Mouse (Mus musculus): ENCODE measurements around the gene Gtpbp2.

Gene Gtpbp2

DNA sequence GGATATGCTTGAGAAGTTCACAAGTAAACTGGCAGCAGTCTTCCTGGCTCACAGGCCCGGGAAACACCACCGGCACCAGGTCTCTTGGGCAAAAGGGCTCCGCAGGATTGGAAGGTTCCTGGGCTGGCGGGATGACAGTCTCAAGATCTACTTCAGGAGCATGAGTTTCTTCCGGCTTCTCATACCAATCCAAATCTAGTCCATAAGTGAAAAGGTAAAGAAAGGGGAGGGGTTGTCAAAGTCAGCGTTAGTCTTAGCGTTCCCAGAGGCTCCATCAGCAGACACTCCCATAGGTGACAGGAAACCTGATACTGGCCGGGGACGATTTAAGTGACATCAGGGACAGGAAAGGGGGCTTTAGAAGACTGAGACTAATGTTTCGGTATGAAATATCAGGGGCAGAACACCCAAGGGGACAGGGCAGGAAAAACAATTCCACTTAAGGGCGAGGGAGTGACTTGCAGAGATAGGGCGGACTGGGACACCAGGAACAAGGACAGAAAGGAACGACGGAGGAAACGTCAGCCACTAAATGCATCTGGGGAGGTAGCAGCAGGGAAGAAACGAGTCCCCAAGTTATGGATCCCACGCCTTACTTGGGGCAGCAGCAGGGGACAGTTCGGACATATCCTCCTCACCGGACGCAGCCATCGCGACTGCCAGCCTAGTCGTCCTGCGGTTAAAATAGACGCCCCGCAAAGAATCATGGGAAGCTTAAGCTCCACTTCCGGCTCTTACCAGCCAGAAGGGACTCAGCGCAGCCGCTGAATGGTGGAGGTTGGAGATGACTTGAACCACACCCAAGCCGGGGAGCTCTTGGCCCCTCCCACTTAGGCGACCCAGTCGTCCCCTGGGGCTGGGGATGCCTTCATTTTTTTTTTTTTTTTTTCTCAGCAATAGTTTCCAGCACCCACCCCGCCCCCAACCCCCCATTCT, 7.7 kb upstream of the Gtpbp2 start, which contains the start of gene Mad2l1bp:
TSS of gene Mad2l1bp (minus strand) at position 707 of the 936 bp plus-strand sequence.
- DNase-seq (ENCODE audit: low spot score), result peak; percentile 89

DNA sequence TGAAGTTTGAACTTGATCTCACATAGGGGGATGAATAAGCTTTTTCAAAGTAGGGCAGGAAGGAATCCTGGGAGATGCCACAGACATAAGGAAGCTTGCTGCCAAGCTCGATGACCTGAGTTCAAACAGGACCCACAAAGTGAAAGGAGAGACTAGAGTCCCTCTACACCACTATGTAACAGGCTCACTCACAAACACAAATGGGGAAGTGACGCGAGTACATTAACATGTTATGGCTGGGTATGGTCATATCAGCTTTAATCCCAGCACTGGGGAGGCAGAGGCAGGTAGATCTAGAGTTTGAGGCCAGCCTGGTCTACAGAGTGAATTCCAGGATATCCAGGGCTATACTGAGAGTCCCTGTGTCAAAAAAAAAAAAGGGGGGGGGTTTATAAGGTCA, 6.5 kb upstream of the Gtpbp2 start:
- no peak for DNase-seq (ENCODE audit: low spot score)

DNA sequence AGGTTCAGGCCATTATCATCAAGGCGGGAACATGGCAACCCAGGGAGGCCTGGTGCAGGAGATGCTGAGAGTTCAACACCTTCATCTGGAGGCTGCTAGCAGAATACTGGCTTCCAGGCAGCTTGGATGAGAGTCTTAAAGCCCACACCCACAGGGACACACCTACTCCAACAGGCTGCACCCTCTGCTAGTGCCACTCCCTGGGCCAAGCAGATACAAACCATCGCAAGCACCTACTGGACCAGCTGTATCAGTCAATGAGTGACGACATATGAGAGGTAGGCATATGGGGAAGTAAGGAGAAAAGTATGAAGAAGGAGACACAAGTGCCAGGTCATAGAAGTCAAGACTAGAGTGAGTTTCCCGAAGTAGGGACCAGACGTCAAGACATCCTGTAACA, 4.2 kb upstream of the Gtpbp2 start:
- no peak for DNase-seq (ENCODE audit: low spot score)

DNA sequence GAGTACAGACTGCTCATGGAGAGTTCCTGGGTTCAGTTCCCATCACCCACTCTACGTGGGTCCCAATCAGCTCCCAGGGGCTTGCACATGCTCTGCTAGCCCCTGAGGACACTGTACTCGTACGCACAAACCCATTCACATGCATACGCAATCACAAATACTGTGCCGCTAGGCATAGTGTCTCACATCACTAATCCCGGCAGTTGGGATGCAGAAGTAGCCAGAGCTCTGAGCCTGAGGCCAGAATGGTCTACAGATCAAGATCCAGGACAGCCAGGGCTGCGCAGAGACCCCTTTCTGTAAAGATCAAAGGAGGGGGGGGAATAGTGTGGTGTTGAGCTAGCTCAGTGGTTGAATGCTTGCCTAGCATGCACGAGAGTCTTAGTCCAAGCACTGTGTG, 3.7 kb upstream of the Gtpbp2 start:
- no peak for DNase-seq (ENCODE audit: low spot score)

DNA sequence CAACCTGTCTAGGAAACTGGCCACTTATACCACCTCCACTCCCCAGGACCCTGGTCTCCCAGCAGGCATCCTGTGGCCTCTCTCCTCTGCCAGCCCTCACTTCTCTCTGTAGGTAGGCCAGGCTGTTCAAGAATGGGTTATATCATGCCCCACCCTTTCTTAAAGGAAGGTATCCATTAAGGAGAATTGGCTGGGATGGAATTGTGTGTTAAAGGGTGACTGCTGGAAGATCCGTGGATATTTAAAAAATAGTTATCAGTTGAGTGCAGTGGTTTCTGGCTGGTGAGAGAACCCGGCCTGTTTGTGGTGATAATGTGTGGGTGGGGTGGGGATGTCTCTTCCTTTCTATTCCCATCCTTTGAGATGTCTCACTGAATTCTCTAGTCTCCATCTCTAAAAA, 1.6 kb upstream of the Gtpbp2 start:
- DNase-seq (ENCODE audit: low spot score), result no peak

DNA sequence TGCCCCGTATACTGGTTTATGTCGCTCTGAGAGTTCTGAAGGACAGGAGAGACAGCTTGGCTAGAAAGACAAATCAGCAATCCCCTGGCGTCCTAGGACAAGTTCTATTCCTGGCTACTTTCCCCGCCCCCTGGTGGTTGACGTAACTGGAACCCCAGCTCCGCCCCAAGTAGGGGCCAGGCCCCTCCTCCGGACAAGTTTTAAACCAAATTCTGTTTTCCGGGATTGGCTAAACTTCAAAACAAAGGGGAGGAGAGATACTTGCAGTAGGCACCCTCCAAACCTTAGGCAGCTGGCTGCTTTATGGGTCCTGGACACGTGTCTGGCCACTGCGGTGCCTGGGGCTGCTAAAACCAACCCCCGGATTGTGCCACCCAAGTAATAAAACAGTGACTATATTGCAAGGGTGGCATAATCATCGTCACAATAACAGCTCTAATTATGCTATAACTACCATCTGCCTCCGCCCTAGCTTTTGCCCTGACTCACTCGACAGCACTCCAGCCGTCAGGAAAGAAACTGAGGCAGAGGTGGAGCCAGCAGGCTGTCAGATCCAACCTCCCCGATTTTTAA, 656 bp upstream of the Gtpbp2 start:
- DNase-seq (ENCODE audit: low spot score), result peak; percentile 92

DNA sequence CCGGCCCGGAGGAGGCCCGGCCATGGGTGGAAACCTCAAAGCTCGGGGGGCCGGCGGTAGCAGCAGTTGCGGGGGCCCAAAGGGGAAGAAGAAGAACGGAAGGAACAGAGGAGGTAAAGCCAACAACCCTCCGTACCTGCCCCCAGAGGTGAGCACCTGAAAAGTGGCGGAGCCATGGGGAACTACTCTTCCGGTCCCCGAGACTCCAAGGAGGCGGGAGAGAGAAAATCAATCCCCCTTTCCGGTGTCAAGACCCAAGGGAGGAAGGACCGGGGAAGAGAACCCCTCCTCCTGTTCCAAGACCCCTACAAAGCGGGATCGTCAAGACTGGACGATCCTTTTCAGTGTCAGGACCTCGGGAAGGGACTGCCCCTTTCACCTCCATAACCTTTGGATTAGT, 347 bp downstream of the Gtpbp2 start:
- no peak for DNase-seq (ENCODE audit: low spot score)

DNA sequence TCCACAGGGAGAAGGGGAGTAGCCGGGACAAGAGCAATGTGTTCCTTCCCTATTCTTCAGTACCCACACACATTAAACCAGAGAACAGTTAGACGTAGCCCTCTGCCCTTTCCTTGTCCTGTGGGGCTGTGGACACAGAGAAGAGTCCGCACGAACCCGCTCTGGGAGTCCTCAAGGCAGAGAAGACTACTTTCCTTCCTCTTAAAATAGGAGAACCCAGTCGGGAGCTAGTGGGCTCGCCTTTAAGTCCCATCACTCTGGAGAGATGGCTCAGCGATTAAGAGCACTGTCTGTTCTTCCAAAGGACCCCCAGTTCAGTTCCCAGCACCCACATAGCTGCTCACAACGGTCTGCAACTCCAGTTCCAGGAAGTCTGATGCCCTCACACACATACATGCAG, 878 bp downstream of the Gtpbp2 start:
- no peak for DNase-seq (ENCODE audit: low spot score)

DNA sequence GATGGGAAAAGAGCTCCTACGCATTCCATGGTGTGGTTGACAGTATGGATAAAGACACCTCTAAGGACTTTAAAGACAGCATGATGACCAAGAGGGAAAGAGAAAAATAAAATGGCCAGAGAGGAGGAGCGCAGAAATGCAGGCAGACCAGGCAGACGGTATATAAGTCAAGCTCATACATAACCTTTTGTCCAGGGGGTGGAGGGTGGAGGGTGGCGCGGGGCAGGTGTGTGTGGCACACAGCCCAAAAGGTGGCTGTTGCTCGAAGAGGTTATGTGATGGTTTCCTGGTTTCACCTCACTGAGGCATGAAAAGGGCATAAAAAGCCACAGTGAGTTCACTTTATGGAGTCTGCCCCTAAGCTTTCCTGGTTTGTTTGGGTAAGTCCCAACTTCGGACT, 1.7 kb downstream of the Gtpbp2 start:
- no peak for DNase-seq (ENCODE audit: low spot score)

DNA sequence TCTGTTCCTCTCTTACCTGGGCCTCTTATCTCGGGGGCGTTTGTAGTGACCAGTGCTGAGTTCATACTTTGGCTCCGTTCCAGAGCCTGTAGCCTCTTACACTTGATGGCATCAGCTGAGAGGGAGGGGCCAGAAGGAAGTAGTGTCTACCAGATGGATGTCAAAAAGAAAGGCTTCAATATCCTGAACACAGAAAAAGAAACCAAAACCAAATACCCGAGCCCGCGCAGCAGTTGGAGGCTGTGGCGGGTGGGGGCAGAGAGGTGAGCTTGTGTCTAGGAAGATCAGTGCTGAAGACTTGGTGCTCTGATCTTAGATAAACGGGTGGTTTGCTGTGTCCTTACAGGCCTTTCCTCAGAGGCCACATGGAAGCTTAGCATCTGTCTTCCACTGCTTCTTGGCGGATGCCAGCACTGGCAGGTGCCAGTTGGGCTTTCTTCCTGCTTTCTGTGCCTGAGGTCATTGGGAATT, 2.2 kb downstream of the Gtpbp2 start:
- DNase-seq (ENCODE audit: low spot score), result no peak

DNA sequence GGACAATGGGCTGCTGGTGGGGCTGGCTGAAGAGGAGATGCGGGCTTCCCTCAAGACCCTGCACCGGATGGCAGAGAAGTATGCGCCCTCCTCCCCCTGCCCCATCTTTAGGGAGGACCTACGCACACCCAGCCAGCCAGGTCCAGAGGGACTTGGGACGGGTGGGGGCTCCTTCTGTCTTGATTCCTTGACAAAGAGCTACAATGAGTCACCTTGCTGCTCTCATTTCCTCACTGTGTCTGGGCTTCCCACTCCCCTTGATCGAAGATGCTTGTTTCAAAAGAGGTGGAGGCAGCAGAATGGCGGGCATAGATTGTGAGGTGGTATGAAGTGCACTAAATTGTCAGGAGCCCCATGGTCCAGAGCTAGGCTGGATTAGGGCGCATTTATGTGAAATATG, 3.5 kb downstream of the Gtpbp2 start:
- no peak for DNase-seq (ENCODE audit: low spot score)

DNA sequence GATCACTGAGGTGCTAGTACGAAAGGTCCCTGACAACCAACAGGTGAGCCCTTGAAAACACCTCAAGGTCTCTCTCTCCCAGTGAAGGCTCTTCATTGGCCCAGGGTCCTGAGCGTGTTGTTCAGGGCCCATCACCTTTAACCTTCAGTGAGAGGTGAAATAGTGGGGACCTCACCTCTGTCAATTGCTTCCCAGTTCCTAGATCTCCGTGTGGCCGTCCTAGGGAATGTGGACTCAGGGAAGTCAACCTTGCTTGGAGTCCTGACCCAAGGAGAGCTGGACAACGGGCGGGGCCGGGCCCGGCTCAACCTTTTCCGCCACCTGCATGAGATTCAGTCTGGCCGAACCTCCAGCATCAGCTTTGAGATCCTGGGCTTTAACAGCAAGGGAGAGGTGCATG, 4.0 kb downstream of the Gtpbp2 start:
- no peak for DNase-seq (ENCODE audit: low spot score)

DNA sequence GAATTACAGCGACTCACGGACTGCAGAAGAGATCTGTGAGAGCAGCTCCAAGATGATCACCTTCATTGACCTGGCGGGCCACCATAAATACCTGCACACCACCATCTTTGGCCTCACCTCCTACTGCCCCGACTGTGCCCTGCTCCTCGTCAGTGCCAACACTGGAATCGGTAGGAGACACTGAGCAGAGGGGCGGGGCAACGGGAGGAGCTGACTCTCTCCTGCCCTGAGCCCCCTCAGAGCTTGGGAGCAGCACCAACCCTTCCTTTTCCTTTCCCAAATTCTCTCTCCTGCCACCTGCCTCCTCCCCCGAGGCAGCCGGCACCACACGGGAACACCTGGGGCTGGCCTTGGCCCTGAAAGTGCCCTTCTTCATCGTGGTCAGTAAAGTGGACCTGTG, 4.6 kb downstream of the Gtpbp2 start:
- no peak for DNase-seq (ENCODE audit: low spot score)

DNA sequence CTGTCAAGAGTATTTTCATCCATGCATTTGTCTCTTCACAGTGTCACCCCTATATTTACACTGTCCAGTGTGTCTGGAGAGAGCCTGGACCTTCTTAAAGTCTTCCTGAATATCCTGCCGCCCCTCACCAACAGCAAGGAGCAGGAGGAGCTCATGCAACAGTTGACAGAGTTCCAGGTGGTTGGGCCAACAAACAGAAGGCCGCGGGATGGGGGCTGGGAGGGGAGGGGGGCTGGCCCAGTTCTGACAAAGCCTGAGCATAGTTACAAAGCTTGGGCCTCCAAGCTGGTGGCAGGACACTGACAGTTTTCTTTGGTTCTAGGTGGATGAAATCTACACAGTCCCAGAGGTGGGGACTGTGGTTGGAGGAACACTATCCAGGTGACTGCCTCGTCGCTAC, 5.4 kb downstream of the Gtpbp2 start:
- no peak for DNase-seq (ENCODE audit: low spot score)

DNA sequence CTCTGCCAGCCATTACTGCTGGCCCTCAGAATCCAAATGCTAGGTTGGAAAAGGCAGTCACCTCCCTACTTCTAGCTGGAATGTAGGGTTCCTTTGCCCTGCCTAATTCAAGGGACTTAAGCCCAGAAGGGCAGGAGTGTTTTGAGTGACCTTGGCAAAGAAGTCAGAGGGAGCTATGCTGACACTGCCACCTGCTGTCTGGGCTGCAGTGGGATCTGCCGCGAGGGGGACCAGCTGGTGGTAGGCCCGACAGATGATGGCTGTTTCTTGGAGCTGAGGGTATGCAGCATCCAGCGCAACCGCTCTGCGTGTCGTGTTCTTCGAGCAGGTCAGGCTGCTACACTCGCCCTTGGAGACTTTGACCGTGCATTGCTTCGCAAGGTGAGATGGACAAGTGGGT, 6.2 kb downstream of the Gtpbp2 start:
- DNase-seq (ENCODE audit: low spot score), result no peak

DNA sequence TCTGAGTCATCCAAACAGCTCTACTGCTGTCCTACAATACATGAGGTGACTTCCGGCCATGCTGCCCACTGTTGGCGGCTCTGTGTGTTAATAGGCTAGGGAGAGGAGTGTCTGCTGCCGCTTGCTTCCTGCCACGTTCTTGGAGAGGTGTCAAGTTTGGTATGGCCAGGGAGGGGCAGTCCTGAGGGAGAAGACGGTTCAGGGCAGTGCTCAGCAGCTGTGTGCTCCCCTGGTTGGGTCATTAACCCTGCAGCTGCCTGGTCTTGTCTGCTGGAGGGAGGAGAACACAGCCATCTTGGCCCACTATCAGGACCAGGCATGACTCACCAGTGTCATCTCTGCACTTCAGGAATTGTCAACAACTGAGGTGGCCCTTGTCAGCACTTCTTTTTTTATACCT, 7.5 kb downstream of the Gtpbp2 start:
- DNase-seq (ENCODE audit: low spot score), result no peak

DNA sequence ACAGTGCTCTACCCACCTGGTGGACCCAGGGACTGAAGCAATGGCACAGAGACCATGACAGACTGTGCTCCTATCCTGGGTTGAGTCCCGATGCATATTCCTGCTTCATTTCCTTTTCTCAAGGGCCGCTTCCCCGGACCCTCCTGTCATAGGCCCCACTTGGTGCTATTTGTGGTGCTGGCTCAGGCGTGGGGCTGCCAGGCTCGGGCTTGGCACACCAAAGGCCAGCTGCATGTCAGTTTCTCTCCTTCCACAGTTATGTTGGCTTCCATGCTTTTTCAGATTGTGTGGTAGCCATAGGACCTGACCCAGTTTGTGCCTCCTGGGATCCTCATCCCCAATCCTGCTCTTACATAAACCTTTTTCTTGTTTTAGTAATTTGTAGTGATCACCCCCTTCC, 7.9 kb downstream of the Gtpbp2 start:
- no peak for DNase-seq (ENCODE audit: low spot score)

DNA sequence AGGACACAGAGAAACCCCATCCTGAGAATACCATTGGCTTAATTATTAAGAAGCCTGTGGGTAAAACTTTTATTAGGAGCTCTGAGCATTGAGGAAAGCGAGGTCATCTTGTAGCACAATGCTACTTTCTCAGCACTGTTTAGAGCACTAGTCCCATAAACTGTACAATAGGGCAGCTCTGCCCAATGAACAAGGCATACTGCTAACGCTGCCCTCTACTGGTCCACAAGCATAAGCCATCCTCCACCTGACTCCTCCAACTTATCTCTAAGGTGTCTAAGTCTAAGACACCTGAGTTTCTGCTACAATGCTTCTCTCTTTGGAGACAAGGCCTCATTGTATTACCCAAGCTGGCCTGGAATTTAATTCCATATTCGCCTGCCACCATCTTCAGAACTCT, 9.7 kb downstream of the Gtpbp2 start:
- DNase-seq (ENCODE audit: low spot score), result no peak

DNA sequence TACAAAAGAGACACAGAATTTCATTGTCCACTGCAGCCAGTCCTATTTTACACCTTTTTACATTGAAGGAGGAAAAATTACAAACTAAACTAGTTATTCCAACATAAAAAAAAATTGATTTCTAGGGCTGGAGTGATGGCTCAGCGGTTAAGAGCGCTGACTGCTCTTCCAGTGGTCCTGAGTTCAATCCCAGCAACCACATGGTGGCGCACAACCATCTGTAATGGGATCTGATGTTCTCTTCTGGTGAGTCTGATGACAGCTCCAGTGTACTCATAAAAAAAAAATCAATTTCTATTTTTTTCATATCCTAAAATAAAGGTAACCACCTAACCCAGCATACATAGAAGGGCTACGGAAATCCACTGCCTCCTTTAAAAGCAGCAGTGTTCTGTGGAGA, 21.4 kb downstream of the Gtpbp2 start:
- DNase-seq (ENCODE audit: low spot score), result no peak

DNA sequence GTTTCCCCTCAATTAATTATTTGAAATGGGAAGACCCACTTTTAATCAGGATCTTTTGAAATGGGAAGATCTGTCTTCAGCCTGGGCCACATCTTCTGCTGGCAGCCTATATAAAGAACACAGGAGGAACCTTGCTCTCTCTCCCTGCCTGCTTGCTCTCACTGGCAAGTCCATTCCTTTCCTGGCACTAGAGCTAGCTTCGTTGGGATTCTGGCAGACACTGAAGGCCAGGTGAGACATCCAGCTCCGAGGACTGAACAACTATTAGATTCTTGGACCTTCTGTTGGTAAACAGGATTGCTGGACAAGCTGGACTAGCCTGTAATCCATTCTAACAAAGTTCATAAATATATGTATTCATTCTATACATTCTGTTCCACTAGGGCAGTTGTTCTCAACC, 28.0 kb downstream of the Gtpbp2 start:
- DNase-seq (ENCODE audit: low spot score), result no peak

DNA sequence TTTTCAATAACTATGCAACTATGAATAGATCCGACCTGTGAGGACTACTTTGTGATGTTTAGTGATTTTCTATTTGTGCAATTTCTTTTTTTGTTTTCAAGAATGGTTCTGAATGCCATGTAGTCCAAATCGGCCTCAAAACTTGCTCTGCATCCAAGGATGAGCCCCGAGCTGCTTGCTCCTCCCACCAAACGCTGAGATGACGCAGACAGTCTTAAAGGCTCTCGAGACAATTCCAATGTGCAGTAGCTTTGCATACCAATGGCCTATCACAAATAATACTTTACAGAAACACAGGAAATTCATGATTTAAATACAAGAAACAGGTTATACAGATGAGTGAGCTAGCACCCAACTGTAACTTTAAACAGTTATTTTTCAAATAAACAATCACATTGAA, 40.3 kb downstream of the Gtpbp2 start:
- DNase-seq (ENCODE audit: low spot score), result no peak

DNA sequence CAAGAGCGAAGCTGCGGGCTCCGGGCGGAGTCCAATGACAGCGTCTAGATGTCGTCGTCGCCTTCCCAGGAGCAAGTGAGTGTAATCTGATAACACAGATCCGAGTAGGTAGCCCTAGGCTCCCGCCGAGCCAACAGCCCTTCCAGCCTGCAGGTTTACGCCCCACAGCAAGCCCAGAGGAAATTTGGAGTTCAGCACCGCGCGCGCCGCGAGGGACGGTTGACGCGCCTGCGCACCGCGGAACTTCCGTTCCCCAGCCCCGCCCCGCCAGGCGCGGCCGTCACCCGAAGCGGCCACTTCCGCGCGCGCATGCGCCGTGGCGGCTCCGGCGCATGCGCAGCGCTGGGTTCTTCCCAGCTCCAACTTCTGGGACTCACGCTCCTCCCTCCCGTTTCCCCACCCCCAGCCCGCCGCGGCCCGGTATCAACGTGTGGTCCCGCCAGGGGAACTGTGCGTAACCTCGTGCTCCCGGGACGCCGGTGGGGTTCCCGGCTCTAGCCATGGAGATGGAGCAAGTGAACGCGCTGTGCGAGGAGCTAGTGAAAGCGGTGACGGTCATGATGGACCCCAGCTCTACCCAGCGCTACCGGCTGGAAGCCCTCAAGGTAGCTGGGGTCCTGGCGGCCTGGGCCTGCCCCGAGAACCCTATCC, 41.7 kb downstream of the Gtpbp2 start, which contains the start of the genes Polh and Xpo5:
TSS of gene Polh (minus strand) at position 225 of the 651 bp plus-strand sequence.
TSS of gene Xpo5 (plus strand) at position 362 of the 651 bp plus-strand sequence.
- DNase-seq (ENCODE audit: low spot score), result peak; percentile 91

DNA sequence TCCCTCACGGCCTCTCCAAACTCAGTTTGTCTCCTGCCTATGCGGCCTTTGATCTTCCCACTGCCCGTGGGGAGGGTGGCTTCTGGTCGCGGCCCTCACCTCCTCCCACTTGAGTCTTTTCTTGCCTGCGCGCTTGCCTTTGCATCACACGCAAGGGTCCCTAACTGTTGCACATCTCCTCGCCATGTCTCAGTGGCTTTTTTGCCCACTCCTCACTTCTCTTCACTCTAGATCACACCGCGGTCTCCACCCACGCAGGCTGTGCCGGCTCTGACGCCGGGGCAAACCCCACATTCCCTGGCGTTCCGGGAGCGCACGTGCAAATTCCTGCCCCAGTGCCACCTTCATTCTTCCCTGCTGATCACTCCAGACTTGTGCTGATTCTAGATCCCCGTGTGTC, 42.2 kb downstream of the Gtpbp2 start:
- DNase-seq (ENCODE audit: low spot score), result peak; percentile 26

Data from layer of hippocampus, adult 11-12 months (tissue).